Mouse (Mus musculus) gastrocnemius, adult 2 months (tissue): ENCODE measurements around the gene Rnf7. TPM values are rescaled to one million over a fixed set of nuclear protein-coding genes. Genes with fewer than 3 reads are reported as not detected.
"Not testable (repeated sequence)": the region's sequence is repeated elsewhere in the genome, so short reads cannot be mapped to it uniquely, and the experiment has no call there.

Experiments used
- DNase-seq: peaks from one replicate; pipeline ENCODE4 v3.0.0; 2022
- H3K27ac ChIP-seq: fragments of 200-600 bp; 2 replicates; pipeline ENCODE4 v1.8.1; 2022; ENCODE audit warnings: mild to moderate bottlenecking
- H3K4me3 ChIP-seq: fragments of 200-600 bp; 2 replicates; pipeline ENCODE4 v1.8.1; 2022; ENCODE audit warnings: mild to moderate bottlenecking, moderate library complexity
- CTCF ChIP-seq: fragments of 200-600 bp; IDR thresholded peaks from 2 replicates; pipeline ENCODE4 v1.8.1; 2022; ENCODE audit warnings: antibody characterized with exemption, mild to moderate bottlenecking, moderate library complexity
- intact Hi-C: fragments of 180-260 bp; cut with DNase I; formaldehyde crosslinking; loops from one replicate; pipeline ENCODE4 v1.15.1; 2025
- total RNA-seq, 2 experiments: library from RNA; stranded (reverse); gene quantifications; 2 replicates each; pipeline ENCODE4 v1.2.3; 2021

Rnf7 gene
- total RNA-seq, 2 experiments from 2014 or later: 67.3 to 80.3 TPM

DNA sequence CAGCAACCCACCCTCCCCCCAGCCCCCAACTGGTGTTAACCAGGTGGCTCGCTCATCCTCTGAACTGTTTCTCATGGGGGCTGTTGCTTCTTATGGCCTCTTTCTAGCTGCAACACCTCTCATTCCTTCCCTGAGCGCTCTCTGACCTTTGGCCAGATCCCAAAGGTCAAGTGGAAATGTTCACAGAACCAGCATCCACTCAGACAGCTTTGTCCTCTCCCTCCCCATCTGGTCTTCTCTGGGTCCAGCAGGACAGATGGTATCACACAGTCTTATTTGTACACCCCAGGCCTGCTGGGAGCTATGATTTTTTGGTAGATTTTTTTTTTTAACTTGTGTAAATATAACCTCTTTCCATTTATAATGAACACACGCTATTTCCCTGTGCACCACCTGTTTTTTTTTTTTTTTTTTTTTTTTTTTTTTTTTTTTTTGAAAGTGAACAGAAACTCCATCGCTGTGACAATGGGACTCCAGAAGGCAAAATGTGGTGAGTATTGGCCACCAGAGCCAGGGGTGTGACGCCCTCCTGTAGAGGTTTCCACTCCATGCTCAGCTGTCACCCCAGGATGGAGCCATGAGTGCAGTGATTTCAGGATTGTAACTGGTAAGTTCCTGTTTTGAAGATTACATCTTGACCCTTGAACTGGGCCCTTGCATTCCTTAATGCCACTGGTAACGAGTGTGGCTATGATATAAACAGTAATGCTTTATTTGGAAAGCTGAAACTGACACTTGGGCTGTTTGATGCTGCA is 24.6 kb upstream of the Rnf7 start:
- H3K27ac ChIP-seq: no peak overlapping the region
- no peak for TF ChIP-seq CTCF
- H3K4me3 ChIP-seq: no peak overlapping the region
- intact Hi-C loops: no loop called here
- DNase-seq: no peak

DNA sequence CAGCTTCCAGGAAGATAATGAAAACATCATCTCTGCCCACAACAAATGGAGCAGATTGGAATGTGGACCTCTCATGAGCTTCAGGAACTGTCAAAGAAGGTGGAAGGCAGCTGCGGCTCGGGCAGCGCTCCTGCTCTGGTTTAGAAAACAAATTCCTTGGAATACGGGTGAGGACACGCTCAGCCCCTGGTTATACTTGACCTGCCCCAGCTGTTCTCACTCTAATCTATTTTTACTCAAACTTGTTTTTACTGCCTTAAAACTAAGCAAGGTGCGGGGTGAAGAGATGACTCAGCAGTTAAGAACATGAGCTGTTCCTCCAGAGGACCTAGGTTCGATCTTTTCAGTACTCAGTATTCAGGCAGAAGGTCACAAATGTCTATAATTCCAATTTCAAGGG is 22.7 kb upstream of the Rnf7 start:
- no peak for TF ChIP-seq CTCF
- no peak for DNase-seq
- Histone ChIP-seq H3K4me3 (no peak overlapping the region), H3K27ac (no peak overlapping the region)
- intact Hi-C loops: no loop called here

DNA sequence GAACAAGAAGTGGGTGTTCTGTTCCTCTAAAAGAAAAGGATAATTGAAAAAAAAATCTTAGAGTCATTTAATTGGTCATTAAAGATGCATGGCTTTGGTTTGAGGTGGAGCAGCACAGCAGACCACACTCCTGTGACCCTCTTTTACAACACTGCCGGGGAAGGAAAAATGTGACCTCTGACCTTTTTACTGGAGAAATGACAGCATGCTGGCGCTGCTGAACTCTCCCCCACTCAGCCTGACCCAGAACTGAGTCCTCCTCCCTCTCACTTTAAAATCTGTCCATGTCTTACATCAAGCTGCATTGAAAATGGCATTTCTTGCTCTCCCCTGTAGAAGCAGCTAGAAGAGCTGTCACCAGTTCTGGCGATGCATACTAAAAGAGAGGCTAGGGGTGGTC is 14.7 kb upstream of the Rnf7 start:
- Histone ChIP-seq H3K27ac (no peak overlapping the region), H3K4me3 (no peak overlapping the region)
- intact Hi-C loops: loop anchor here (2.0 kb wide), 2 partner anchors 142 to 212 kb away; no protein-coding TSS in a partner anchor
- no peak for DNase-seq
- no peak for TF ChIP-seq CTCF

- no peak overlapping the region for H3K27ac ChIP-seq
- peak overlapping the region; percentile 9 for H3K4me3 ChIP-seq
- peak; percentile 59 for DNase-seq
- intact Hi-C loops: loop anchor here (2.0 kb wide), 2 partner anchors 141 to 211 kb away; no protein-coding TSS in a partner anchor
- peak; percentile 92 for TF ChIP-seq CTCF
Measured at GRCm38 (mm10) chr9:96491810-96492209, 13.3 kb upstream of the Rnf7 start.

DNA sequence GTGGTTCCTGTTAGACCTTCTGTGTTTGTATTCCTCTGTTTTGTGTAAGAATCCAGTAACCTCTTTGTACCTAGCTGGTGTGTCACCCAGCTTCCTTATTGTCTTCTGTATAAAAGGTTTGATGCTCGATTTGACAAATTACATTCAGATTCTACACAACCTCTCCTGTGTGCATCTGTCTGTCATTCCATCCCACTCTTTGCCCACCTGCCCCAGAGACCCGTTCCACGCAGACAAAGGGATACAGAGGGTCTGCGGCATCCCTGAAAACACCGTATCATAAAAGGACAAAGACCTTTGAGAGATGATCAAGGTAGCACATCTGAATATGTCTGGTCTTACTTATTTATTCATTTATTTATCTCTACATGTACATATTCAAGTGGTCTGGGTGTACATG is 9.4 kb upstream of the Rnf7 start:
- DNase-seq, intact Hi-C loops, H3K4me3 ChIP-seq, H3K27ac ChIP-seq: not testable (repeated sequence)

- no peak overlapping the region for H3K4me3 ChIP-seq
- H3K27ac ChIP-seq: no peak overlapping the region
- no peak for TF ChIP-seq CTCF
- no peak for DNase-seq
- intact Hi-C loops: no loop called here
Measured at GRCm38 (mm10) chr9:96483648-96484047, 5.2 kb upstream of the Rnf7 start.

DNA sequence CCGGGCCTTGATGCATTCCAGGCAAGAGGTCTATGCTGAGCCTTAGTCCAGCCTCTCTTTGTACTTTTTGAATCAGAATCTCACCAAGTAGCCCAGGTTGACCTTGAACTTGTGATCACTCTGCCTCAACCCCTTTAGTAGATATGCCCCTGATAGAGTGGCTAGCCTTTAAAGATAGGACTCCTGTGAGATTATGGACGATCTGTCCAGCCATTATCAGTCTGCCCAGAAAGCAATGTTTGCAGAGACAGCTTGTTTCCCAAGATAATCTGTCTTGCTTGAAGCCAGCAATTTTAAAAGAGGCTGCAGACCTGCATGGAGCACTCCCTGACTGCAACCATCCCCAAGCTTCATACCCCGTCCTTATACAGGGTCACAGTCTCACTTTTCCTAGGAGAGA is 4.6 kb upstream of the Rnf7 start:
- TF ChIP-seq CTCF: no peak
- Histone ChIP-seq H3K27ac (no peak overlapping the region), H3K4me3 (no peak overlapping the region)
- intact Hi-C loops: no loop called here
- DNase-seq: no peak

- Histone ChIP-seq H3K27ac (no peak overlapping the region), H3K4me3 (no peak overlapping the region)
- no peak for TF ChIP-seq CTCF
- intact Hi-C loops: no loop called here
- no peak for DNase-seq
Measured at GRCm38 (mm10) chr9:96472356-96472755, 6.1 kb downstream of the Rnf7 start.

GRCm38 (mm10) chr9:96471681-96472080 is 6.8 kb downstream of the Rnf7 start:
- DNase-seq, H3K27ac ChIP-seq, intact Hi-C loops, H3K4me3 ChIP-seq: not testable (repeated sequence)

DNA sequence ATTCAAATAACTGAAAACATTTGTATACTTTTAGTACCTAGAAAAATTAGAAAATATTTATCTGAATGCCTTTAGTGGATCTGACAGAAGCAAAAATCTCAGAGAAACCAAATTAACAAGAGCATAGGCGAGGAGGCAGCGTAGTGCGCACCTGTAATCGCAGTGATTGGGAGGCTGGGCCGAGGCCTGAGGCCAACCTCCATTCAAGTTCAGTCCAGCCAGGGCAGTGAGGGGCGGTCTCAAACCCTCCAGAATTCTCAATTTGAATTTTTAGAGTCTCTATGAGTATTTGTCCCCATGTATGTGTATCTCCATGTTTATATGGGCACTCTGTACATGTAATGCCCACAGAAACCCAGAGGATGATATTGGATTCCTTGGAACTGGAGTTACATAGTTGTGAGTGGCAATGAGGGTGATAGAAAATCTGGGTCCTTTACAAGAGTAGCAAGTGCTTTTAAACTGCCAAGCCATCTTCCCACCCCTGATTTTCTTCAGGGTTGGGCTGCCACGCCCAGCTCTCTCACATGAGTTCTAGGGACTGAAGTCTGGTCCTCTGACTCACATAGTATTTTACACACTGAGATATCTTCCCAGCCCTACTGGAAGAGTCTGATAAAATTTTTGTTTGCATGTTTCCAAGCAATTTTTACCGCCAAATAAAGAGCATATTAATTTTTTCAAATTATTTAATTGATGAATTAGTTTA is 8.1 kb downstream of the Rnf7 start:
- Histone ChIP-seq H3K27ac (no peak overlapping the region), H3K4me3 (no peak overlapping the region)
- intact Hi-C loops: no loop called here
- DNase-seq: no peak
- TF ChIP-seq CTCF: no peak

DNA sequence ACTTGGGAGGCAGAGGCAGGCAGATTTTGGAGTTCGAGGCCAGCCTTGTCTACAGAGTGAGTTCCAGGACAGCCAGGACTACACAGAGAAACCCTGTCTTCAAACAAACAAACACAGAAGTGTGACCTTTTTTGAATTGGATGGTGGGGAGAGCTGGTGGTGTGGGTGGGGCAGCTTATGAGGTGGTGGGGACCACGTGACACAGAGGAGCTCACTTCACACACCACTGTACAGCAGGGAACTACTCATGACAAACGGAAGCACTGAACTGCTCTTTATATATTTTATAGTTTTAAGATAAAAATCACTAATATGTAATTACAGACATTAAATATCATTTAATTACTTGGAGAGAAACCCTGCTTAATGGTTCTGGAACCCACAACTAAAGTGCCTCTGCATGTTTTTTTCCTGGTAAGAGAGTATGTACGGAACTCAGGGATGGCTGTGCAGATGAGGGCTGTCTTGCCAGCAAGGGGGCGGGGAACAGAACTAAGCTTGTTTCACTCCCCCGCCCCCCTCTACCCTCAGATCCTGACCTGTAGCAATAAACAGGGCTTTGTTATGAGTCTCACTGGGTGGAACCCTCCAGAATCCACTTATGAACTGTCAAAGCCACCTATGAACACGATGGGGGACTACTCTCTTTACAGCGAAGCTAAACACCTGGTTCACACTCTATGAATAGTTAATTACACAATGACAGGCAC is 8.8 kb downstream of the Rnf7 start:
- DNase-seq: no peak
- intact Hi-C loops: no loop called here
- Histone ChIP-seq H3K27ac (no peak overlapping the region), H3K4me3 (no peak overlapping the region)
- no peak for TF ChIP-seq CTCF

DNA sequence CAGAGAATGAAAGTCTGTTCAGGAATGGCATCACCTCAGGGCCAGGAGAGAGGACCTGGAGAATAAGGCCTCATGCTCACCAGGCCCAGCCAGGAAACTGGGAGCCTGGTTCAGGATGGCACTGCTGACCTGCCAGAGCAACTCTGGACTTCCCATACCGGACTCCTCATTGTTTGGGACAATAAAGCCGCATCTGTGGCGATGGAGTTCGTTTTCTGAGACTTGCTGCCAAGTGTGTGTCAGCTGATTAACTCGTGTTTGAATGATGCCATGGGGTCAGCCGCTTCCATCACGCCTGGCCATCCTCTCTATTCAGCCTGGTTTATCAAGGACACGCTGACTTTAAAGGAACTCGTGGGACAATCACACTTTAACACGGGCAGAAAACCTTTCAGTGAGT is 14.8 kb downstream of the Rnf7 start:
- no peak for DNase-seq
- no peak overlapping the region for H3K4me3 ChIP-seq
- no peak for TF ChIP-seq CTCF
- intact Hi-C loops: no loop called here
- H3K27ac ChIP-seq: no peak overlapping the region

DNA sequence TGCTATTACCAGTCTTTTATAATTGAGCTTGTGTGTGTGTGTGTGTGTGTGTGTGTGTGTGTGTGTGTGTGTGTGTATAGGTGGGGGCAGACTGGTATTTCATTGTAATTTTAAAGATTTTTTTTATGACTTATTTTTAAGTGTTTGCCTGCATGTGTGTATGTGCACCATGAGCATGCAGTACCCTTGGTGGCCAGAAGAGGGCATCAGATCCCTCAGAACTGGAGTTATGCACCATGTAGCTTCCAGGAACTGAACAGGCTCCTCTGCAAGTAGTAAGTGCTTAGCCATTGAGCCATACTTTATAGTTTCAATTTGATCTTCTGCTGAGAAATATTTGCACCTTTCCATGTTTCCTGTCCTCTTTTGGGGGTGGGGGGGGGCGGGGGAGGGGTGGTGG is 16.9 kb downstream of the Rnf7 start:
- no peak overlapping the region for H3K4me3 ChIP-seq
- TF ChIP-seq CTCF: peak; percentile 33
- H3K27ac ChIP-seq: no peak overlapping the region
- intact Hi-C loops: no loop called here
- DNase-seq: no peak
